30 mouse cellular contexts compared by ENCODE assay signal in the genomic region with DNA sequence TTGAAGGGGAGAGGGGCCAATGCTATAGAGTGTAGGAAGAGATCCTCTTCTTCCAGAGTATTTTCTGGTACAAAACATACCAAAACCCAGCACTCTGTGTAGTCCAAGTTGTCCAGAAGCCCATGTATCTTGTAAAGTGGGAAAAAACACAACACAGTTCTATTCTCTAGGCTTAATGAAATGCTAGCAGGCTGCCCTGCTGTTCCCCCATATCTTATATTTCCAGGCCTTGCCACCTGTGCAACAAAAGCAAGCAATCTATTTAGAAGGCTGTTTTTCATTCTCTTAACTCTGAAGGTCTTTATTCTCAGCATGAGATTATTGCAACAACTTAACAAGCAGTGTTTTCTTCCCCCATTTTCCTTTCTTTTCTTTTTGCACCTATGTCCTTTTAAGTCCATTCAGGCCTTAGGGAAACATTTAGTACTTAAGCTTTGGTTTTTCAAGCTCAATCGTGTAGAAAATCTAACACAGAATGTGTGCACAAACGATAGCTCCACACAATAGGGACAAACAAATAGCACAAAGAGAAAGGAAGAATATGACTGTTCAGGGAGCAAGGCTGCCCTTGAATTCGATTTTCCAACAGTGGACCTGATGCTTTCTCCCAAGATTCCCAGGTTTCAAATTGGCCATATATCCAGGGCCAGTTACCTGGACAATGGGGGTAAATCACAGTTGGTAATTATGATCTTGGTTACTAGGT. TPM values are rescaled to one million over a fixed set of nuclear protein-coding genes. Genes with fewer than 3 reads are reported as not detected.
DNase-seq lines count a peak whose midpoint lies in the region; ATAC-seq and TF ChIP-seq lines count a peak whose summit lies in the region.
"Had no signal": no experiment of that assay in that cellular context is flagged by ENCODE, and none has a peak within 500 bp of the region (broad histone marks: within the 10 kb centered on the region; RNA-seq: fewer than 3 reads in every experiment).

No protein-coding gene starts in this region.

- H3K9ac ChIP-seq in forebrain, embryonic 12.5 days, result no peak overlapping the region
- no peak overlapping the region for H3K9ac ChIP-seq in forebrain, embryonic 15.5 days (replicated peaks)
- no peak overlapping the region for H3K9ac ChIP-seq in midbrain, embryonic 11.5 days (ENCODE audit: low read length)
- H3K9ac ChIP-seq: embryonic facial prominence, embryonic 12.5 days; embryonic facial prominence, embryonic 15.5 days; heart, embryonic 12.5 days; heart, embryonic 15.5 days; hindbrain, embryonic 13.5 days; intestine, embryonic 15.5 days had no signal

- 7% methylated on average over 3 of the region's 3 CpGs for WGBS in forebrain, embryonic 12.5 days
- 1% methylated on average over 3 of the region's 3 CpGs for WGBS in forebrain, embryonic 15.5 days
- WGBS in cerebellum, adult 2 months, result 41% methylated on average over 3 of the region's 3 CpGs
- 24% methylated on average over 3 of the region's 3 CpGs for WGBS in midbrain, embryonic 11.5 days

- H3K9me3 ChIP-seq in forebrain, embryonic 12.5 days, result no peaks in the 10 kb centered on the region
- H3K9me3 ChIP-seq in forebrain, embryonic 15.5 days, result no peaks in the 10 kb centered on the region
- H3K9me3 ChIP-seq in midbrain, embryonic 11.5 days (ENCODE audit: control insufficient read depth, low read length), result no peaks in the 10 kb centered on the region
- H3K9me3 ChIP-seq: embryonic facial prominence, embryonic 12.5 days; embryonic facial prominence, embryonic 15.5 days; heart, embryonic 12.5 days; heart, embryonic 15.5 days; hindbrain, embryonic 10.5 days; hindbrain, embryonic 13.5 days; intestine, embryonic 15.5 days had no signal

- no peak for TF ChIP-seq CTCF in brain, embryonic 14.5 days (IDR thresholded peaks at IDR 0.05; ENCODE audit: borderline replicate concordance, extremely low read depth, insufficient read depth, insufficient read length)
- TF ChIP-seq CTCF in cerebellum, adult 2 months (IDR thresholded peaks at IDR 0.05; ENCODE audit: borderline replicate concordance, insufficient read depth, low read depth, low read length), result no peak

- H3K4me3 ChIP-seq in forebrain, embryonic 12.5 days (replicated peaks), result no peak overlapping the region
- H3K4me3 ChIP-seq in forebrain, embryonic 15.5 days, result no peak overlapping the region
- H3K4me3 ChIP-seq in cerebellum, adult 2 months (replicated peaks; ENCODE audit: insufficient read depth, low read depth, low read length), result no peak overlapping the region
- H3K4me3 ChIP-seq in midbrain, embryonic 11.5 days (ENCODE audit: low read depth, low read length), result no peak overlapping the region
- H3K4me3 ChIP-seq: embryonic facial prominence, embryonic 12.5 days; embryonic facial prominence, embryonic 15.5 days; gastrocnemius, adult 2 months; heart, embryonic 12.5 days; heart, embryonic 15.5 days; hindbrain, embryonic 10.5 days; hindbrain, embryonic 13.5 days; intestine, embryonic 15.5 days had no signal

- H3K27ac ChIP-seq in forebrain, embryonic 12.5 days, result 0 out of 2 replicates have a peak overlapping the region, but pooled peaks have one; percentile 2
- H3K27ac ChIP-seq in forebrain, embryonic 15.5 days (replicated peaks), result no peak overlapping the region
- H3K27ac ChIP-seq in cerebellum, adult 2 months (ENCODE audit: insufficient read depth, low read length), result no peak overlapping the region
- H3K27ac ChIP-seq in midbrain, embryonic 11.5 days (ENCODE audit: low read depth, low read length), result no peak overlapping the region
- H3K27ac ChIP-seq: embryonic facial prominence, embryonic 12.5 days; embryonic facial prominence, embryonic 15.5 days; gastrocnemius, adult 2 months; heart, embryonic 15.5 days; hindbrain, embryonic 10.5 days; hindbrain, embryonic 13.5 days; intestine, embryonic 15.5 days had no signal

- no peaks in the 10 kb centered on the region for H3K4me1 ChIP-seq in forebrain, embryonic 12.5 days
- H3K4me1 ChIP-seq in forebrain, embryonic 15.5 days, result peaks cover 6% of the 10 kb centered on the region; the same call in 1 of the 2 replicates
- H3K4me1 ChIP-seq in cerebellum, adult 2 months (ENCODE audit: control insufficient read depth, insufficient read depth, low read length), result no peaks in the 10 kb centered on the region
- H3K4me1 ChIP-seq in midbrain, embryonic 11.5 days (ENCODE audit: control insufficient read depth, insufficient read depth, low read length), result no peaks in the 10 kb centered on the region
- H3K4me1 ChIP-seq: embryonic facial prominence, embryonic 12.5 days; embryonic facial prominence, embryonic 15.5 days; heart, embryonic 12.5 days; heart, embryonic 15.5 days; hindbrain, embryonic 13.5 days; intestine, embryonic 15.5 days had no signal

- H3K4me2 ChIP-seq in forebrain, embryonic 12.5 days, result no peak overlapping the region
- H3K4me2 ChIP-seq in forebrain, embryonic 15.5 days (replicated peaks), result no peak overlapping the region
- H3K4me2 ChIP-seq in midbrain, embryonic 11.5 days, result no peak overlapping the region
- H3K4me2 ChIP-seq: embryonic facial prominence, embryonic 12.5 days; embryonic facial prominence, embryonic 15.5 days; heart, embryonic 12.5 days; heart, embryonic 15.5 days; hindbrain, embryonic 13.5 days; intestine, embryonic 15.5 days had no signal

- peak; percentile 65; the same call in 1 of the 2 replicates for ATAC-seq in forebrain, embryonic 12.5 days (ENCODE audit: low FRiP score)
- ATAC-seq in forebrain, embryonic 15.5 days (replicated peaks), result 0 out of 2 replicates have a peak, but pooled peaks have one; percentile 43
- ATAC-seq in midbrain, embryonic 11.5 days (ENCODE audit: low FRiP score), result no peak
- ATAC-seq: CD4-positive, CD25-positive, alpha-beta regulatory T cell, adult 4 months; hindbrain, embryonic 16.5 days; intestine, embryonic 15.5 days had no signal

- peak; percentile 72 for DNase-seq in brain, embryonic 14.5 days (ENCODE audit: low read depth)
- peak; percentile 30 for DNase-seq in embryo, embryonic 10.5 days (ENCODE audit: low spot score)
- DNase-seq in cerebellum, adult 2 months, result no peak
- no peak for DNase-seq in heart, adult 18-20 months
- DNase-seq in midbrain, embryonic 11.5 days (ENCODE audit: low spot score, missing footprints), result no peak
- DNase-seq: adrenal gland, adult 2 months; adrenal gland, postnatal 14 days; cerebellum, adult 11-12 months; cerebellum, adult 9-10 months; cerebellum, postnatal 14 days; gastrocnemius, adult 2 months; gastrocnemius, postnatal 14 days; heart, postnatal 10 days; heart, postnatal 36 days; kidney, adult 11 months; kidney, adult 8-10 months had no signal

- H3K36me3 ChIP-seq in forebrain, embryonic 12.5 days (replicated peaks), result no peaks in the 10 kb centered on the region
- H3K36me3 ChIP-seq in forebrain, embryonic 15.5 days, result no peaks in the 10 kb centered on the region
- H3K36me3 ChIP-seq in midbrain, embryonic 11.5 days (ENCODE audit: control insufficient read depth, insufficient read depth, low read length), result no peaks in the 10 kb centered on the region
- H3K36me3 ChIP-seq: embryonic facial prominence, embryonic 12.5 days; embryonic facial prominence, embryonic 15.5 days; heart, embryonic 12.5 days; heart, embryonic 15.5 days; hindbrain, embryonic 10.5 days; hindbrain, embryonic 13.5 days; intestine, embryonic 15.5 days had no signal

- 0 out of 2 replicates have a peak, but pooled peaks cover 3% of the 10 kb centered on the region for H3K27me3 ChIP-seq in forebrain, embryonic 12.5 days
- H3K27me3 ChIP-seq in forebrain, embryonic 15.5 days, result no peaks in the 10 kb centered on the region
- H3K27me3 ChIP-seq in cerebellum, adult 2 months (ENCODE audit: control insufficient read depth, insufficient read depth, low read length), result no peaks in the 10 kb centered on the region
- H3K27me3 ChIP-seq in midbrain, embryonic 11.5 days (ENCODE audit: control insufficient read depth, insufficient read depth, low read length), result peaks cover 2% of the 10 kb centered on the region; the same call in 1 of the 2 replicates
- H3K27me3 ChIP-seq: embryonic facial prominence, embryonic 12.5 days; embryonic facial prominence, embryonic 15.5 days; heart, embryonic 12.5 days; heart, embryonic 15.5 days; hindbrain, embryonic 13.5 days; intestine, embryonic 15.5 days had no signal

- TF ChIP-seq POLR2A in brain, embryonic 14.5 days (IDR thresholded peaks at IDR 0.05; ENCODE audit: borderline replicate concordance, extremely low read depth, insufficient read depth, insufficient read length, poor library complexity, severe bottlenecking), result no peak
- TF ChIP-seq POLR2A in cerebellum, adult 2 months (IDR thresholded peaks at IDR 0.05; ENCODE audit: borderline replicate concordance, insufficient read depth, low read length), result no peak

RNA-seq across cellular contexts. Expression of a gene that starts 48.7 kb away (rescaled TPM):
- polyA plus RNA-seq in brain, embryonic 14.5 days (2012; rRNA removed), result 1.1 and 1.3 TPM in 2 replicates
- polyA plus RNA-seq in forebrain, embryonic 12.5 days (2016; fragmentation: Nextera tagmentation; extraction: Ambion mirVana), result 8.4 and 11.1 TPM in 2 replicates
- polyA plus RNA-seq in forebrain, embryonic 15.5 days (2015; fragmentation: Nextera tagmentation; extraction: Ambion mirVana), result 0.67 and 0.72 TPM in 2 replicates
- polyA plus RNA-seq in cerebellum, adult 2 months (2012; rRNA removed), result 0.15 and 0.22 TPM in 2 replicates
- total RNA-seq in heart, adult 18-20 months (2021), result not detected
- polyA plus RNA-seq in midbrain, embryonic 11.5 days (2014; fragmentation: Nextera tagmentation; extraction: Ambion mirVana), result 2.0 and 2.3 TPM in 2 replicates
- total RNA-seq: gastrocnemius, adult 2 months; gastrocnemius, postnatal 14 days; gastrocnemius, postnatal 4 days; heart, postnatal 10 days; heart, postnatal 36 days; MEL had no signal
- polyA plus RNA-seq: C2C12; CD4-positive, CD25-positive, alpha-beta regulatory T cell, adult 4 months had no signal

Comparison
In these comparisons a context has a peak if more than half of its experiments do, and no peak if none do; other contexts are left out.
1. DNase-seq: peak in brain, embryonic 14.5 days (single experiment) and embryo, embryonic 10.5 days (single experiment); none in cerebellum, adult 2 months (0 of 2), heart, adult 18-20 months (0 of 2) and midbrain, embryonic 11.5 days (single experiment).